Mouse (Mus musculus) myocyte (in vitro differentiated cells): Measurements from ENCODE around the gene Creg1.

Experiments
- CEBPB ChIP-seq: IDR thresholded peaks from 2 replicates; pipeline ENCODE4 v1.6.1; 2011; ENCODE audit warnings: mild to moderate bottlenecking, moderate library complexity; ENCODE audit not compliant: poor library complexity, insufficient read depth, severe bottlenecking
- E2F4 ChIP-seq: IDR thresholded peaks from one replicate; pipeline ENCODE4 v1.6.1; 2011; ENCODE audit warnings: mild to moderate bottlenecking, control low read depth, moderate library complexity; ENCODE audit not compliant: insufficient read depth
- MAX ChIP-seq: IDR thresholded peaks from one replicate; pipeline ENCODE4 v1.6.1; 2011; ENCODE audit warnings: low read depth, mild to moderate bottlenecking, control low read depth
- POLR2A ChIP-seq: IDR thresholded peaks from one replicate; pipeline ENCODE4 v1.6.1; 2011; ENCODE audit warnings: low read depth, mild to moderate bottlenecking, control low read depth, moderate library complexity; ENCODE audit not compliant: insufficient read length
- TCF12 ChIP-seq: IDR thresholded peaks from one replicate; pipeline ENCODE4 v1.6.1; 2011; ENCODE audit warnings: mild to moderate bottlenecking, control low read depth; ENCODE audit not compliant: poor library complexity, insufficient read depth, severe bottlenecking
- TCF3 ChIP-seq: IDR thresholded peaks from one replicate; pipeline ENCODE4 v1.6.1; 2011; ENCODE audit warnings: low read depth, control low read depth; ENCODE audit not compliant: insufficient read length
- USF1 ChIP-seq: IDR thresholded peaks from one replicate; pipeline ENCODE4 v1.6.1; 2011; ENCODE audit warnings: low read depth, mild to moderate bottlenecking, control low read depth, moderate library complexity

DNA sequence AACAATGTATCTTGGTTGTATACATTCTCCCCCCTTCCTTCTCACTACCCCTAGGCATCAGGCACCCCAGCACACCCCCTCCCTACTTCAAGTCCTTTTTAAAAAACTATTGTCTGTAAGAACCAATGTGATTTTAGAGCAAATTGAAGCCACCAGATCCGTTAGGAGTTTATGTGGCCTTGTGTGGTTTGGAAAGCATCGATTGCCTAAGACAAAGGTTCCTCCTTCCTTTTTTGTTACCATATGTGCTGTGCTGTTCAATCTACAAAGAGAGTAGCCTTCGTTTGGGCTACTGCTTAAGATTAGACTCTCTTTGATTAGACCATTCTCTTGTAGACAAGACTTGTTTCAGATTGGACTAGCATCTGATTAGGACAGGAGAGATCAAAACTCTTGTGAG is 25.7 kb upstream of the Creg1 start:
- TF ChIP-seq TCF3 (no peak), TCF12 (no peak), POLR2A (no peak), MAX (no peak), E2F4 (no peak), CEBPB (no peak), USF1 (no peak)
